Mouse (Mus musculus) spleen, adult 2 months (tissue): ENCODE measurements around the gene Ccdc12. TPM values are rescaled to one million over a fixed set of nuclear protein-coding genes. Genes with fewer than 3 reads are reported as not detected.
"Not testable (repeated sequence)": the region's sequence is repeated elsewhere in the genome, so short reads cannot be mapped to it uniquely, and the experiment has no call there.

Experiments
- DNase-seq, 2 experiments: peaks; one replicate each; pipeline versions ENCODE4 v3.0.0 to v3.0.0-alpha.2; 2012 to 2021; ENCODE audit warnings: low spot score in 2 of 2, low read depth in 1 of 2
- H3K27ac ChIP-seq: fragments of 200-500 bp; 2 replicates; pipeline ENCODE4 v1.5.1; 2012; ENCODE audit warnings: low read length, inconsistent platforms; ENCODE audit not compliant: insufficient read depth
- H3K27me3 ChIP-seq: fragments of 200-500 bp; 2 replicates; pipeline ENCODE4 v1.6.1; 2012; ENCODE audit warnings: mild to moderate bottlenecking, moderate library complexity, low read length, inconsistent platforms; ENCODE audit not compliant: control insufficient read depth, insufficient read depth
- H3K36me3 ChIP-seq: fragments of 200-500 bp; 2 replicates; pipeline ENCODE4 v1.6.1; 2012; ENCODE audit warnings: mild to moderate bottlenecking, low read length, inconsistent platforms; ENCODE audit not compliant: control insufficient read depth, insufficient read depth
- H3K4me1 ChIP-seq: fragments of 200-500 bp; 2 replicates; pipeline ENCODE4 v1.6.1; 2011; ENCODE audit warnings: inconsistent platforms; ENCODE audit not compliant: control insufficient read depth, insufficient read depth, insufficient read length
- H3K4me3 ChIP-seq: fragments of 200-500 bp; 2 replicates; pipeline ENCODE4 v1.5.1; 2011; ENCODE audit warnings: mild to moderate bottlenecking, inconsistent platforms; ENCODE audit not compliant: insufficient read depth, insufficient read length; ENCODE audit errors: extremely low read depth
- CTCF ChIP-seq: fragments of 200-500 bp; IDR thresholded peaks from 2 replicates; pipeline ENCODE4 v1.5.1; 2011; ENCODE audit warnings: mild to moderate bottlenecking, inconsistent platforms; ENCODE audit not compliant: insufficient read depth, insufficient read length, insufficient replicate concordance; ENCODE audit errors: extremely low read depth
- POLR2A ChIP-seq: fragments of 200-500 bp; IDR thresholded peaks from 2 replicates; pipeline ENCODE4 v1.6.1; 2011; ENCODE audit warnings: low read depth, low read length, inconsistent platforms
- WGBS: fragments of 180-500 bp; shearing (Covaris S2); methylation state at CpG from one replicate; pipeline ENCODE4 v1.1.7; 2018; 5-methylcytosine and 5-hydroxymethylcytosine counted together
- polyA plus RNA-seq: library from polyadenylated mRNA; depleted of rRNA; stranded (reverse); fragments of >200 nt; gene quantifications from 2 replicates; pipeline ENCODE4 v1.2.3, GENCODE M21; 2012

Ccdc12 gene
- polyA plus RNA-seq, 1 experiment: 103 TPM

GRCm38 (mm10) chr9:110672462-110673106 lies 16.3 kb downstream of the Ccdc12 start:
- no peak for TF ChIP-seq POLR2A
- TF ChIP-seq CTCF: peak; percentile 63; the same call in 1 of the 2 replicates
- WGBS: 77% methylated on average over 7 of the region's 7 CpGs
- H3K27ac ChIP-seq: no peak overlapping the region
- H3K27me3 ChIP-seq: no peaks in the 10 kb centered on the region
- H3K4me3 ChIP-seq: no peak overlapping the region
- peaks cover 17% of the 10 kb centered on the region for H3K4me1 ChIP-seq
- DNase-seq: peak in 1 of 2 experiments; percentile 42
- H3K36me3 ChIP-seq: no peaks in the 10 kb centered on the region

- WGBS: 61% methylated on average over 10 of the region's 10 CpGs
- H3K4me1 ChIP-seq: peaks cover 15% of the 10 kb centered on the region
- no peak for TF ChIP-seq POLR2A
- no peak for TF ChIP-seq CTCF
- no peaks in the 10 kb centered on the region for H3K27me3 ChIP-seq
- H3K36me3 ChIP-seq: no peaks in the 10 kb centered on the region
- no peak overlapping the region for H3K4me3 ChIP-seq
- H3K27ac ChIP-seq: no peak overlapping the region
- DNase-seq: no peak
Observed at GRCm38 (mm10) chr9:110673107-110673752, 16.9 kb downstream of the Ccdc12 start.

- no peak for TF ChIP-seq POLR2A
- TF ChIP-seq CTCF: no peak
- no peaks in the 10 kb centered on the region for H3K36me3 ChIP-seq
- peak overlapping the region; percentile 9; the same call in 1 of the 2 replicates for H3K27ac ChIP-seq
- H3K27me3 ChIP-seq: no peaks in the 10 kb centered on the region
- DNase-seq: no peak
- WGBS: 31% methylated on average over 8 of the region's 8 CpGs
- H3K4me1 ChIP-seq: peaks cover 21% of the 10 kb centered on the region
- H3K4me3 ChIP-seq: no peak overlapping the region
Observed at GRCm38 (mm10) chr9:110676492-110676911, 20.2 kb downstream of the Ccdc12 start.

GRCm38 (mm10) chr9:110678886-110679285 lies 22.6 kb downstream of the Ccdc12 start:
- no peaks in the 10 kb centered on the region for H3K27me3 ChIP-seq
- WGBS: 79% methylated on average over 5 of the region's 5 CpGs
- TF ChIP-seq POLR2A (no peak), CTCF (no peak)
- H3K36me3 ChIP-seq: no peaks in the 10 kb centered on the region
- no peak overlapping the region for H3K4me3 ChIP-seq
- peaks cover 28% of the 10 kb centered on the region for H3K4me1 ChIP-seq
- no peak for DNase-seq
- H3K27ac ChIP-seq: no peak overlapping the region

GRCm38 (mm10) chr9:110680736-110681507 lies 24.6 kb downstream of the Ccdc12 start:
- 55% methylated on average over 7 of the region's 7 CpGs for WGBS
- H3K4me3 ChIP-seq: no peak overlapping the region
- no peaks in the 10 kb centered on the region for H3K36me3 ChIP-seq
- no peak for DNase-seq
- peaks cover 48% of the 10 kb centered on the region for H3K4me1 ChIP-seq
- H3K27me3 ChIP-seq: no peaks in the 10 kb centered on the region
- no peak overlapping the region for H3K27ac ChIP-seq
- no peak for TF ChIP-seq POLR2A
- no peak for TF ChIP-seq CTCF

GRCm38 (mm10) chr9:110681817-110682216 lies 25.5 kb downstream of the Ccdc12 start:
- no peak for DNase-seq
- H3K36me3 ChIP-seq: no peaks in the 10 kb centered on the region
- WGBS: 79% methylated on average over 9 of the region's 9 CpGs
- no peak overlapping the region for H3K4me3 ChIP-seq
- no peaks in the 10 kb centered on the region for H3K27me3 ChIP-seq
- H3K4me1 ChIP-seq: peaks cover 42% of the 10 kb centered on the region
- no peak overlapping the region for H3K27ac ChIP-seq
- TF ChIP-seq POLR2A (no peak), CTCF (no peak)

- Histone ChIP-seq H3K36me3 (no peaks in the 10 kb centered on the region), H3K4me3 (no peak overlapping the region), H3K27me3 (no peaks in the 10 kb centered on the region), H3K4me1 (peaks cover 41% of the 10 kb centered on the region), H3K27ac (no peak overlapping the region)
- no peak for TF ChIP-seq POLR2A
- TF ChIP-seq CTCF: no peak
- no peak for DNase-seq
- 62% methylated on average over 5 of the region's 5 CpGs for WGBS
Observed at GRCm38 (mm10) chr9:110682255-110682654, 26.0 kb downstream of the Ccdc12 start.

GRCm38 (mm10) chr9:110682697-110683096 lies 26.4 kb downstream of the Ccdc12 start:
- H3K4me3 ChIP-seq: not testable (repeated sequence)
- H3K4me1 ChIP-seq: peaks cover 39% of the 10 kb centered on the region

More at GRCm38 (mm10) chr9:110682697-110683096, 26.4 kb downstream of the Ccdc12 start:
- not testable (repeated sequence) for H3K27me3 ChIP-seq, H3K36me3 ChIP-seq, H3K27ac ChIP-seq, DNase-seq
- 82% methylated on average over 3 of the region's 3 CpGs for WGBS
